Mouse (Mus musculus): Measurements from ENCODE around the gene Vcan. TPM values are rescaled to one million over a fixed set of nuclear protein-coding genes. Genes with fewer than 3 reads are reported as not detected.

Vcan gene
- polyA plus RNA-seq, 1 experiment, result 19.6 TPM

DNA sequence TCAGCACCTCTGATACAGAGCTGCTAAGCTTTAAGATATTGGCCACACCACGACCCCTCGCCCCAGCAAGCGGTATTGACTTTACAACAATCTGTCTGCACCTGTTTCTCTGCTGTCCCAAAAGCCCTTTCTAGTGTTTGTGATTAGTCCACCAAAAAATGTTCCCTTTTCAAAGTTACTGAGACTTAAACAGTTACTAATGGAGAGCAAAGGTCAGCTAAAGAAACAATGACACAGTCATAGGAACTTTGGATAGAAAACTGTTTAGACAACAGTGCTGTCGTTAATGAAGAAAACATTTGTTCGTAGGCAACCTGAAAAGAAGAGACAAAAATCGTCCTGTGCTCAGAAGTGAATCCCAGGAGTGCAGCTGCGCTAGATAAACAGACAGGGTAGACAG is 60.1 kb downstream of the Vcan start:
- TF ChIP-seq MAX (IDR thresholded peaks at IDR 0.05), result no peak
- TF ChIP-seq CEBPB (IDR thresholded peaks at IDR 0.05; ENCODE audit: low read depth), result no peak
- no peak for TF ChIP-seq MYOD1 (IDR thresholded peaks at IDR 0.05; ENCODE audit: control insufficient read depth, insufficient read length, low read depth)
- TF ChIP-seq MYOG (IDR thresholded peaks at IDR 0.05; ENCODE audit: control insufficient read depth, extremely low read depth, insufficient read length), result no peak
- no peak for TF ChIP-seq FOSL1 (IDR thresholded peaks at IDR 0.05; ENCODE audit: insufficient read depth, low read length, poor library complexity, severe bottlenecking)
- TF ChIP-seq USF1 (IDR thresholded peaks at IDR 0.05; ENCODE audit: low read depth), result no peak
- TF ChIP-seq CTCF (IDR thresholded peaks at IDR 0.05; ENCODE audit: control insufficient read depth, insufficient read depth, insufficient read length), result no peak
- Histone ChIP-seq H3K27me3 (ENCODE audit: control insufficient read depth, insufficient read depth, insufficient read length) (no peaks in the 10 kb centered on the region), H3ac (ENCODE audit: control insufficient read depth, insufficient read length, low read depth) (no peak overlapping the region), H3K79me2 (ENCODE audit: control insufficient read depth, insufficient read depth) (no peaks in the 10 kb centered on the region), H3K36me3 (ENCODE audit: control insufficient read depth, insufficient read depth) (peaks cover 66% of the 10 kb centered on the region), H3K4me3 (ENCODE audit: insufficient read depth, poor library complexity, severe bottlenecking) (no peak overlapping the region), H3K79me3 (ENCODE audit: low read depth) (no peaks in the 10 kb centered on the region)

GRCm38 (mm10) chr13:89679756-89680155 is 62.6 kb downstream of the Vcan start:
- Histone ChIP-seq H3K4me3 (ENCODE audit: insufficient read depth, poor library complexity, severe bottlenecking) (no peak overlapping the region), H3K79me2 (ENCODE audit: control insufficient read depth, insufficient read depth) (no peaks in the 10 kb centered on the region), H3ac (ENCODE audit: control insufficient read depth, insufficient read length, low read depth) (no peak overlapping the region), H3K36me3 (ENCODE audit: control insufficient read depth, insufficient read depth) (peaks cover 79% of the 10 kb centered on the region), H3K27me3 (ENCODE audit: control insufficient read depth, insufficient read depth, insufficient read length) (no peaks in the 10 kb centered on the region), H3K79me3 (ENCODE audit: low read depth) (no peaks in the 10 kb centered on the region)
- TF ChIP-seq MAX (IDR thresholded peaks at IDR 0.05), result no peak
- no peak for TF ChIP-seq MYOD1 (IDR thresholded peaks at IDR 0.05; ENCODE audit: control insufficient read depth, insufficient read length, low read depth)
- no peak for TF ChIP-seq USF1 (IDR thresholded peaks at IDR 0.05; ENCODE audit: low read depth)
- no peak for TF ChIP-seq FOSL1 (IDR thresholded peaks at IDR 0.05; ENCODE audit: insufficient read depth, low read length, poor library complexity, severe bottlenecking)
- no peak for TF ChIP-seq CTCF (IDR thresholded peaks at IDR 0.05; ENCODE audit: control insufficient read depth, insufficient read depth, insufficient read length)
- TF ChIP-seq CEBPB (IDR thresholded peaks at IDR 0.05; ENCODE audit: low read depth), result no peak
- TF ChIP-seq MYOG (IDR thresholded peaks at IDR 0.05; ENCODE audit: control insufficient read depth, extremely low read depth, insufficient read length), result no peak

- no peaks in the 10 kb centered on the region for H3K79me3 ChIP-seq (ENCODE audit: low read depth)
- H3K36me3 ChIP-seq (ENCODE audit: control insufficient read depth, insufficient read depth), result peaks cover 40% of the 10 kb centered on the region
- no peaks in the 10 kb centered on the region for H3K79me2 ChIP-seq (ENCODE audit: control insufficient read depth, insufficient read depth)
- H3K27me3 ChIP-seq (ENCODE audit: control insufficient read depth, insufficient read depth, insufficient read length), result no peaks in the 10 kb centered on the region
- H3ac ChIP-seq (ENCODE audit: control insufficient read depth, insufficient read length, low read depth), result no peak overlapping the region
- no peak overlapping the region for H3K4me3 ChIP-seq (ENCODE audit: insufficient read depth, poor library complexity, severe bottlenecking)
- no peak for TF ChIP-seq MYOG (IDR thresholded peaks at IDR 0.05; ENCODE audit: control insufficient read depth, extremely low read depth, insufficient read length)
- no peak for TF ChIP-seq FOSL1 (IDR thresholded peaks at IDR 0.05; ENCODE audit: insufficient read depth, low read length, poor library complexity, severe bottlenecking)
- no peak for TF ChIP-seq CEBPB (IDR thresholded peaks at IDR 0.05; ENCODE audit: low read depth)
- TF ChIP-seq MAX (IDR thresholded peaks at IDR 0.05), result no peak
These were observed 71.8 kb downstream of the Vcan start for GRCm38 (mm10) chr13:89670505-89670904.

DNA sequence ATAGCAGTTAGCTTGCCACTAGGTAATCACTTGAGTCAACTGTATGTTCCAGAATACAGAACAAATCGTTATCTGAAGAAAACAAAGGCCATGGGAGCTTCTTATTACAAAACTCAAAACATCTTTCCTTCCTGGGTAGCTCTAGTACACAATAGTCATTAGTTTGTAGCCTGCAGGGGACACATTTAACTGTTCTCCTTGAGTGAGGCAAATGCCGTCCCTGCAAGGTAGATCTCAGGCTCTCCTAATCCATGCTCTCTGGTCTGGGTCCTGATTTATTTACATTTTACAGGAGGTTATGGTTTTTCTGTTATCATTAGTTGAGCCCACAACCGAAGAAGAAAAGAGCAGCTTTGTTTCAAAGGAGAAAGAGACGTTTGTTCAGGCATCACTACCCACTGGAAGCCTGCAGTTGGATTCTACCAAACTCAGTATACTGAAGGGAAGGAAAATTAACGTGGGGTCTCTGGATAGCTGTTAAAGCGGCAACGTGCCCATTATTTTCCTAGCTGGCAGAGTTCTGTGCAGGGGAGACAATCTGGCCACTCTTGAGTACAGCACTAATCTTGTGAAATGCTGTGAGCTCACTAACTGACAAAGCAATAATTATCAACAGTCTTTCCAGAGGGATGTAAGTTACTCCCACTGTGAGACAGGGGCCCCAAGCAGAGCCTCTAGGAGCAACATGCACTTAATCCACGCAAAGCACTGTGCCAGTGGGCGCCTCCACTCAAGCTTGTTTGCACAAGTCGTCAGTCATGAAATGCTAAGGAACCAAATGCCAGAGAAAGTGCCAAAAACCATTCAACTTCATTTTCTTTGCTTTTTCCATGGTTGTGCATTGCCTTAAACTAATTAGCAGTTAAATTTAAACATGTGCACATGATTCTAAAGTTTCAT is 73.1 kb downstream of the Vcan start:
- H3K36me3 ChIP-seq (ENCODE audit: control insufficient read depth, insufficient read depth), result peaks cover 33% of the 10 kb centered on the region
- no peaks in the 10 kb centered on the region for H3K27me3 ChIP-seq (ENCODE audit: control insufficient read depth, insufficient read depth, insufficient read length)
- TF ChIP-seq USF1 (IDR thresholded peaks at IDR 0.05; ENCODE audit: low read depth) (no peak), CTCF (IDR thresholded peaks at IDR 0.05; ENCODE audit: control insufficient read depth, insufficient read depth, insufficient read length) (no peak), MYOD1 (IDR thresholded peaks at IDR 0.05; ENCODE audit: control insufficient read depth, insufficient read length, low read depth) (no peak), MAX (IDR thresholded peaks at IDR 0.05) (no peak), CEBPB (IDR thresholded peaks at IDR 0.05; ENCODE audit: low read depth) (no peak), FOSL1 (IDR thresholded peaks at IDR 0.05; ENCODE audit: insufficient read depth, low read length, poor library complexity, severe bottlenecking) (no peak), MYOG (IDR thresholded peaks at IDR 0.05; ENCODE audit: control insufficient read depth, extremely low read depth, insufficient read length) (no peak)
- H3K4me3 ChIP-seq (ENCODE audit: insufficient read depth, poor library complexity, severe bottlenecking), result no peak overlapping the region
- H3ac ChIP-seq (ENCODE audit: control insufficient read depth, insufficient read length, low read depth), result no peak overlapping the region
- H3K79me2 ChIP-seq (ENCODE audit: control insufficient read depth, insufficient read depth), result no peaks in the 10 kb centered on the region
- H3K79me3 ChIP-seq (ENCODE audit: low read depth), result no peaks in the 10 kb centered on the region

DNA sequence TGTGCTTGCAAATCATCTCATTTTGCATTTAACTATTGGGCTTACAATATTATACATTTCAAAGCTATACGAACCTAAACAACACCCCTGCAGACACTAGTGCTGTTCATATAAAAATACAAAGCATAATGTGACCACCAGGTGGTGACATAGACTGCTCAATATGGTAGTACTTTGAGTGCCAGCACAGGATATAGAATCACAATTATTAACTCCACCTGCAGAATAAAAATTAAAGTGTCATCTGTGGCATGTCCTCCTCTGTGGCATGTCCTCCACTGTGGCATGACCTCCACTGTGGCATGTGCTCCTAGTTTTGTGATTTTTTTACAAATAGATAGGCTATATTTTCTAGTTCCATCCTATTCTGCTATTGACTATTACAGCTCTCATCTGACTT is 74.2 kb downstream of the Vcan start:
- Histone ChIP-seq H3K36me3 (ENCODE audit: control insufficient read depth, insufficient read depth) (peaks cover 35% of the 10 kb centered on the region), H3K79me2 (ENCODE audit: control insufficient read depth, insufficient read depth) (no peaks in the 10 kb centered on the region), H3K79me3 (ENCODE audit: low read depth) (no peaks in the 10 kb centered on the region), H3ac (ENCODE audit: control insufficient read depth, insufficient read length, low read depth) (no peak overlapping the region), H3K27me3 (ENCODE audit: control insufficient read depth, insufficient read depth, insufficient read length) (no peaks in the 10 kb centered on the region), H3K4me3 (ENCODE audit: insufficient read depth, poor library complexity, severe bottlenecking) (no peak overlapping the region)
- TF ChIP-seq CTCF (IDR thresholded peaks at IDR 0.05; ENCODE audit: control insufficient read depth, insufficient read depth, insufficient read length), result no peak
- no peak for TF ChIP-seq CEBPB (IDR thresholded peaks at IDR 0.05; ENCODE audit: low read depth)
- no peak for TF ChIP-seq FOSL1 (IDR thresholded peaks at IDR 0.05; ENCODE audit: insufficient read depth, low read length, poor library complexity, severe bottlenecking)
- no peak for TF ChIP-seq MAX (IDR thresholded peaks at IDR 0.05)
- TF ChIP-seq MYOG (IDR thresholded peaks at IDR 0.05; ENCODE audit: control insufficient read depth, extremely low read depth, insufficient read length), result no peak
- TF ChIP-seq MYOD1 (IDR thresholded peaks at IDR 0.05; ENCODE audit: control insufficient read depth, insufficient read length, low read depth), result no peak
- TF ChIP-seq USF1 (IDR thresholded peaks at IDR 0.05; ENCODE audit: low read depth), result no peak

Measured in C2C12 (cell line).